Mouse (Mus musculus): Measurements from ENCODE around the gene Thop1. TPM values are rescaled to one million over a fixed set of nuclear protein-coding genes. Genes with fewer than 3 reads are reported as not detected.

Gene Thop1
- polyA plus RNA-seq, 1 experiment from 2014 or later = 47.4 TPM

- no peak for ATAC-seq (ENCODE audit: low read depth)
- peaks cover 7% of the 10 kb centered on the region for H3K27me3 ChIP-seq
- WGBS = 85% methylated on average over 11 of the region's 11 CpGs
- H3K36me3 ChIP-seq = peaks cover 62% of the 10 kb centered on the region
- no peaks in the 10 kb centered on the region; the same call in 1 of the 2 replicates for H3K4me1 ChIP-seq (replicated peaks)
- H3K9ac ChIP-seq = no peak overlapping the region
- H3K4me2 ChIP-seq = no peak overlapping the region
- no peak overlapping the region for H3K4me3 ChIP-seq
- H3K9me3 ChIP-seq = no peaks in the 10 kb centered on the region
- H3K27ac ChIP-seq (replicated peaks) = no peak overlapping the region
Observed at GRCm38 (mm10) chr10:81123500-81123899, 53.7 kb downstream of the Thop1 start.

Small RNA genes within 50 kb of the gene (microRNA-seq; reads per million reads assigned to microRNA genes)
- gene Mir5615-1 = not detected
- gene Mir5615-2 = not detected

Other genes with a start within 250 kb of the Thop1 start
- gene Oaz1, start 243.4 kb upstream of the Thop1 start, polyA plus RNA-seq (2015; fragmentation: Nextera tagmentation; extraction: Ambion mirVana) = 1,173 and 1,183 TPM in 2 replicates
- gene Lingo3, start 226.0 kb upstream of the Thop1 start, polyA plus RNA-seq (2015; fragmentation: Nextera tagmentation; extraction: Ambion mirVana) = 2.3 and 3.2 TPM in 2 replicates
- 199 and 218 TPM in 2 replicates for gene Lsm7, start 214.8 kb upstream of the Thop1 start, polyA plus RNA-seq (2015; fragmentation: Nextera tagmentation; extraction: Ambion mirVana)
- 62.0 and 66.2 TPM in 2 replicates for gene Sppl2b, start 214.8 kb upstream of the Thop1 start, polyA plus RNA-seq (2015; fragmentation: Nextera tagmentation; extraction: Ambion mirVana)
- gene Tmprss9, start 198.2 kb upstream of the Thop1 start, polyA plus RNA-seq (2015; fragmentation: Nextera tagmentation; extraction: Ambion mirVana) = 0.08 and 0.31 TPM in 2 replicates
- gene Timm13, start 169.1 kb upstream of the Thop1 start, polyA plus RNA-seq (2015; fragmentation: Nextera tagmentation; extraction: Ambion mirVana) = 328 and 331 TPM in 2 replicates
- gene Lmnb2, start 151.8 kb upstream of the Thop1 start, polyA plus RNA-seq (2015; fragmentation: Nextera tagmentation; extraction: Ambion mirVana) = 38.3 and 41.6 TPM in 2 replicates
- 8.8 and 9.0 TPM in 2 replicates for gene Gadd45b, start 140.0 kb upstream of the Thop1 start, polyA plus RNA-seq (2015; fragmentation: Nextera tagmentation; extraction: Ambion mirVana)
- gene Gng7, start 55.1 kb upstream of the Thop1 start, polyA plus RNA-seq (2015; fragmentation: Nextera tagmentation; extraction: Ambion mirVana) = 16.2 and 17.4 TPM in 2 replicates
- 38.1 and 38.7 TPM in 2 replicates for gene Diras1, start 44.4 kb upstream of the Thop1 start, polyA plus RNA-seq (2015; fragmentation: Nextera tagmentation; extraction: Ambion mirVana)
- gene Slc39a3, start 32.6 kb upstream of the Thop1 start, polyA plus RNA-seq (2015; fragmentation: Nextera tagmentation; extraction: Ambion mirVana) = 40.9 and 44.2 TPM in 2 replicates
- 283 and 286 TPM in 2 replicates for gene Sgta, start 9.9 kb upstream of the Thop1 start, polyA plus RNA-seq (2015; fragmentation: Nextera tagmentation; extraction: Ambion mirVana)
- gene Creb3l3, start 28.8 kb downstream of the Thop1 start, polyA plus RNA-seq (2015; fragmentation: Nextera tagmentation; extraction: Ambion mirVana) = 0.27 and 0.90 TPM in 2 replicates
- 217 and 244 TPM in 2 replicates for gene Map2k2, start 35.9 kb downstream of the Thop1 start, polyA plus RNA-seq (2015; fragmentation: Nextera tagmentation; extraction: Ambion mirVana)
- gene Zbtb7a, start 65.2 kb downstream of the Thop1 start, polyA plus RNA-seq (2015; fragmentation: Nextera tagmentation; extraction: Ambion mirVana) = 12.2 and 14.9 TPM in 2 replicates
- gene Pias4, start 97.9 kb downstream of the Thop1 start, polyA plus RNA-seq (2015; fragmentation: Nextera tagmentation; extraction: Ambion mirVana) = 60.0 and 77.5 TPM in 2 replicates
- gene Eef2, start 106.6 kb downstream of the Thop1 start, polyA plus RNA-seq (2015; fragmentation: Nextera tagmentation; extraction: Ambion mirVana) = 532 and 537 TPM in 2 replicates
- 79.1 and 80.9 TPM in 2 replicates for gene Dapk3, start 113.0 kb downstream of the Thop1 start, polyA plus RNA-seq (2015; fragmentation: Nextera tagmentation; extraction: Ambion mirVana)
- not detected in 2 replicates for gene 4930442H23Rik, start 113.8 kb downstream of the Thop1 start, polyA plus RNA-seq (2015; fragmentation: Nextera tagmentation; extraction: Ambion mirVana)
- gene Nmrk2, start 132.0 kb downstream of the Thop1 start, polyA plus RNA-seq (2015; fragmentation: Nextera tagmentation; extraction: Ambion mirVana) = not detected in 2 replicates
- 58.1 and 62.3 TPM in 2 replicates for gene Atcay, start 160.8 kb downstream of the Thop1 start, polyA plus RNA-seq (2015; fragmentation: Nextera tagmentation; extraction: Ambion mirVana)
- gene Zfr2, start 163.1 kb downstream of the Thop1 start, polyA plus RNA-seq (2015; fragmentation: Nextera tagmentation; extraction: Ambion mirVana) = 21.7 and 21.8 TPM in 2 replicates
- gene Matk, start 182.9 kb downstream of the Thop1 start, polyA plus RNA-seq (2015; fragmentation: Nextera tagmentation; extraction: Ambion mirVana) = 10.5 and 13.0 TPM in 2 replicates
- 145 and 150 TPM in 2 replicates for gene Mrpl54, start 196.9 kb downstream of the Thop1 start, polyA plus RNA-seq (2015; fragmentation: Nextera tagmentation; extraction: Ambion mirVana)
- 33.7 and 36.1 TPM in 2 replicates for gene Apba3, start 196.9 kb downstream of the Thop1 start, polyA plus RNA-seq (2015; fragmentation: Nextera tagmentation; extraction: Ambion mirVana)
- gene Tjp3, start 221.5 kb downstream of the Thop1 start, polyA plus RNA-seq (2015; fragmentation: Nextera tagmentation; extraction: Ambion mirVana) = 2.3 and 3.3 TPM in 2 replicates
- gene Pip5k1c, start 222.9 kb downstream of the Thop1 start, polyA plus RNA-seq (2015; fragmentation: Nextera tagmentation; extraction: Ambion mirVana) = 99.3 and 102 TPM in 2 replicates

Data from neural tube, embryonic 13.5 days (tissue).